Mouse (Mus musculus): ENCODE measurements around the gene Gulp1. TPM values are rescaled to one million over a fixed set of nuclear protein-coding genes. Genes with fewer than 3 reads are reported as not detected.

Gulp1 gene
- polyA plus RNA-seq (2015; fragmentation: Nextera tagmentation; extraction: Ambion mirVana), result 31.0 and 35.8 TPM in 2 replicates

GRCm38 (mm10) chr1:44551461-44552370 lies at the start of gene Gulp1:
TSS of gene Gulp1 (plus strand) at chr1:44551511.

Measured in adrenal gland, postnatal 0 days (tissue).